Mouse (Mus musculus) forelimb bud, embryonic 11.5 days (tissue): Measurements from ENCODE around the gene Sfxn5.

ENCODE experiments used
- DNase-seq: peaks from one replicate; pipeline ENCODE4 v3.0.0-alpha.2; 2012; ENCODE audit warnings: low read depth, low spot score

The Sfxn5 gene

DNA sequence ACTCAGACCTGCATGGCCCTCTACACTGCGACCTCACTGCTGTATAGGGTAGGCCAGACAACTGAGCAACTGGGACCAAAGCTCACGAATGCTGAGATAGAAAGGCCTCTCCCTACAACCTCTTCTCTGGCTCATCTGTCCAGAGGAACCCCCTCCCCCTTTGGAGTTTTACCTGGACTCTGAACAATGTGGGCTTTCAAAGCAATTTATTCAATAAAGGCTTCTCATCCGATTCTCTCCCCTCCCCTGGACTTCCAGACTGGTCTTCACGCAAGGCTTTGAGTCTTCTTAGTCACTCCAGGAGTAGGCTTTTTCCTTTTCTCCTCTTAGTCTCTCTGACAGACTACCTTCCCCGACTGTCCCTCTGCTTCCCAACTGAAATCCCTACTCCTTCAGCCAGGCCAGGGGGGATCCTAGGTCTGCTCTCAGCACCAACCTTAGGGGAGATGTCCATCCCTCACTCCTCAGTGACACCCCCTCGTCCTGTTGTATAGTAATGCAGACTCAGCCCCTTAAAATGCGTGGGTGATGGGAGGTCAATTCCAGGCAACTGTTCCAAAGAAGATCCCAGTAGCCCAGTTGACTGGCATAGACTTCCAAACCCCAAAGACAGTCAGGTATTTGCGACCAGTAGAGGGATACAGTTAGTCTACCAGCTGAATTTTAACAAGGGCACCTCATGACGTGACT lies 141.3 kb downstream of the Sfxn5 start:
- DNase-seq = no peak

DNA sequence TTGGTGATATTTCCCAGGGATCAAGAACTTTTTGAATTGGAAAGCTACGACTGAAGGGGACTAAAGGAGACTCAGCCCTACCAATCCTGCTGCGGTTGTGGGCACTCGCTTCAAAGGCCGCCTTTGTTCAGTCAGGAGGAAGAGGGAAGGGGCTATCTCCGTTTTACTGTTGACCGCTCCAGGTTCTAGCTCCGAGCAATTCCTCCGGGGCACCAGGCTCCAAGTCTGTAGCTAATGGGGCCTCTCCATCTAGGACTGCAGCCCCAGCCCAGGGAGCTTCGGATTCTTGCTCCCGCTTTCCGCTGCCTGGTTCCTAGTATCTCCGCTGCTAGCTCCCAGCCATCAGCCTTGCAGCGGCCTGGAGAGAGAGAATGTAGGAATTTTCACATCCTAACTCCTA lies 142.6 kb downstream of the Sfxn5 start:
- peak; percentile 44 for DNase-seq

DNA sequence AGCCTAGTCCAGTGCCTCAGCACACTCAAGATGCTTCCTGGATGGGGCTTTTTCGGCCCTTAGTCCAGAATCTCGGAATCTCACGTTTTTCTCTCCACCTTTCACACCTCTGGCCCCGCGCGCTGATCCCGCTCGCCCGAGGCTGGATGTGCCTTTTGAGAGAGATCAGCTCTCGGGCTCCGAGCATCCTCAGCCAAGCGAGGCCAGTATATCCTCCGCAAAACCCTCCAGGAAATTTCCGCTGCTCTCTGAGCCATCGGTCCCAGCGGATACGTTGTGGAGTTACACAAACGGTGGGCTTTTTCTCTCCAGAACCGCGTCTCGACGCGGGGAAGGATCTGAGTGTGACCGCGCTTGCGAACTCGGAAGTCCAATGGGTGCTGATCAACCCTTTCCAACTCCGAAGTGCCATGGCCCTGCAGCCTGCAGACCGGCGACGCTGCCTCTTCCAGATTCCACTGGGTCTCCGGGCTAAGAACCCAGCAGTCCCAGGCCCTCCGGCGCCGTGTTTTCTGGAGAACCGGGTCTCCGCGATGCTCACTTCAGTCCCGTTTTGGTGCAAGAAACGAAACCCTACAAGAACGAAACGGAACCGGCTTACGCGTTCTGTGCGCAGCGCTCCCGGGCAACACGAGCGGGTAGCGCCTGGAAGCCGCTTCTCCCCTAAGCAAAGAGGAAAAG lies 143.2 kb downstream of the Sfxn5 start:
- DNase-seq = peak; percentile 48

DNA sequence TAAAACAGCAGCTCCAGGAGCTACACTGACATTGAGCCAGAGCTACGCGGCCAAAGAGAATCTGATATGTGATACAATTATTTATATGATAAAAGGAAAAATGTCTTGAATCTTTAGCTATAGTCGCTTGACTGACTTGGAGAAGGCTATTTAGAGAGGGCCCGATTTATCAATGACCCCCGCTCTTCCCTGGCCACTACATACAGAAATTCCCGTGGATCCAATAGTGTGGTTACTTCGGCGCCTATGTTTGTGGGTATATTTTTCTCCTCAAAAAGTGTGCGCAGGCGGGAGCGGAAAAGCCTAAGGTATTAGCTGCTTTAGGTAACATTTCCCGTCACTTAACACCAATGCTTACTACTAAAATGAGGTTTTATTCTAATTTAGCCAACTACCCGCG lies 143.9 kb downstream of the Sfxn5 start:
- DNase-seq = no peak

DNA sequence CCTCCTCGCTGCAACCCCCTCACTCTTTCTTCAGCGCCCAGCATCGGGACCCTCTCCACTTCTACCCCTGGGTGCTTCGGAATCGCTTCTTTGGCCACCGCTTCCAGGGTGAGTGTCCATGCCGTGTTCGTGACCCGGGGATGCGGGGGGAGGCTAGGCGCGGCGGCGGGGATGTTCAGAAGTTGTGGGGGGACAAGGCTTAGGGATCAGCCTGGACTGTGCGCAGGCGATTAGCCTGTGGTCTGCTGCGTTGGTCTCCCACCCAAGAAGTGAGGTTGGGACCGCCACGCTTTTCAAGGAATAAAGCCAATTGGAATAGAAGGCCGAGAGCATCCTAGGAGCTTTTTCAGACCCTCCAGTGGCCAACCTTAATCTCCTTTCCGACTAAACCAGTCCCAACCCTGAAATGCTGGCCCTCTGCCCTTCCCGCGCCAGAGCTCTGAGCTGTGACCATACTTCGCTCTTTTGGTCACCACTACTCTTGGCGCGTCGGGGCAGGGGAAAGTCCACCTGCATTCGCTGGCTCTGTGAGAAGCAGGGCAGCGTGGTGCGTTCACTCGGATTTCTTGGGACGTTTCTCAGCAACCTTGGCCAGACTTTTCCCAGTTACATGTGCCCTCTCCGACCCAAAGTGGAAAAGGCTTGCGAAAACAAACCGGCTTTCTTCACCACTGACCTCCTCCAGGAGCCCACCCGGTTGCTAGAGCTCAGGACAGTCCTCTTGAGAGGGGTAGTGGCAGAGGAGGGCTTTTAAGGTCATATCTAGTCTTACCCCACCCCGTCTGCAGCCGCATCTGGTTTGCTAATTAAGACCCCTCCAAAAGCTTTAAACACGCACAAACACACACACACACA lies 144.7 kb downstream of the Sfxn5 start:
- no peak for DNase-seq

DNA sequence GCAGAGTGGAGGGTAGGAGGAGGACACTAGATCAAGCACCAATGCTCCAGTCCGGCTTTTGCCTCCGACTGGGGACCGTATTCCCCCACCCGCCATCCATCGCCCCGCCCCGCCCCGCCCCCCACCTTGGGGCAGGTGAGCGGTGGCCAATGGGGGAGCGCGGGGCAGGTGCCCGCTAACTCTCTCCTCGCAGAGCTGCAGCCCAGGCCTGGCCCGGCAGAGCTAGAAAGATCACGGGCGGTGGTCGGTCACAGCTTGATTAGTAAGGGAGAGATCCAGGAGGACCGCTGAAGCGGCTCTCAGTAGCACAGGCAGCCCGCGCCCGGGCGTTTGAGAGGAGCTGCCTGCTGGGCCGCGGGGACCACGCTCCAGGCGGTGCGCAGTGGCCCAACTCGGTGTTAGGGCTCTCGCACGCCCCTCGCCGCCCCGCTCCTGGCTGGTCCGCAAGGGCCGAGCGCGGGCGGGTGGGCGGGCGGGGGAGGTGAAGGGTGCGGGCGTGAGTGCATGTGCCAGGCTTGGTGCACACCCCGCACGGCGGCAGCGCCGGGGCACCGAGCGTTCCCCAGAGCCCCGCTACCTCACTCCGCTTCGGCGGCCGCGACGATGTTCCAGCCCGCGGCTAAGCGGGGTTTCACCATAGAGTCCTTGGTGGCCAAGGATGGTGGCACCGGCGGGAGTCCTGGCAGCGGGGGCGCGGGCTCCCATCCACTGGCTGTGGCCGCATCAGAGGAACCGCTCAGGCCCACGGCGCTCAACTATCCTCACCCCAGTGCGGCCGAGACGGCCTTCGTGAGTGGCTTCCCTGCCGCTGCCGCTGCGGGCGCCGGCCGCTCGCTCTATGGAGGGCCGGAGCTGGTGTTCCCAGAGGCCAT lies 145.6 kb downstream of the Sfxn5 start, which contains the start of gene Emx1:
Emx1 (plus strand) TSS at position 99 of the 872 bp plus-strand sequence.
- no peak for DNase-seq

DNA sequence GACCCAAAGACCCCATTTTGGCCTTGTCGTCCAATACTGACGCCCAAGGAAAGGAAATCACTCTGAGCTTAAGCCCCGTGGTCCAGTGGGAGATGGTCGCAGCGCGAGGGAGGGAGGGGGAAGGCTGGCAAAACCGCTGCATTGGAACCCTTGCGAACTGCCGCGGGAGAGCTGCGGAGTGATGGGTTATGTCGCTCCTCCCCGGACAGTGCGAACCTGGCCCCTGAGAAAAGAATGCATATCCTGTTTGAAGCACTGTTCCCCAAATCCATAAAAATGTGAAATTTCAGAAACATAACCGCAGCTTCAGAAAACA lies 146.5 kb downstream of the Sfxn5 start:
- no peak for DNase-seq

DNA sequence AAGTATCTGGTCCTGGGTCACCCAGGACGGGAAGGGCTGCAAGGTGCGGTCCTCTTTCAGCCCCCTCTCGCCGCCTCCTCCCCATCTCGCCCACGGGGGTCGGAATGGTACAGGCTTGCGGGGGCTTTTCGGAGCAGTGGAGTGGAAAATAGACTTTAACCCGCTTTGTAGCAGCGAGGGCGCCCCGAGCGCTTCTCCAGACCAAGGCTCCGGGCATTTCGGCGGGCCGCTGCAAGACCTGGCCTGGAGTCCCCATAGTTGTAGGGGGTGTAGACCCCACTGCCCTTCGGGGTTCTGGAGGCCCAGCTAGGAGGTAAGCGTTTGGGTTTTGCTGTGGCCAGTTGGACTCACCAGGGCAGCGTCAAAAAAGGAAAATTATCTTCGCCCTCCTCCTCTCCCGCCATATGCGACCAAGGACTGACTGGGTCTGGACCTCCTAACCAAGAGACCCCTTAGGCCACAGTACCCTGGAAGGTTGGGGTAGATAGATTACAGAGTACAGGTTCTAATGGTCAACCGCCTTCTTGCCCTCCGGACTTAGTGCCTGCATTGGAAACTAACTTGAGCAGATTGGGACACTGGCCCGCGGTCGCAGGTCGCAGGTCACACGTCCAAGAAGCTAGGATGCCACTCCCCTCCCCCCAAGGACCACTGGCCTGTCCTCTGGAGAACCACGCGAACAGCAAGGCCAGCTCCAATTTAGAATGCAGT lies 147.0 kb downstream of the Sfxn5 start:
- no peak for DNase-seq

DNA sequence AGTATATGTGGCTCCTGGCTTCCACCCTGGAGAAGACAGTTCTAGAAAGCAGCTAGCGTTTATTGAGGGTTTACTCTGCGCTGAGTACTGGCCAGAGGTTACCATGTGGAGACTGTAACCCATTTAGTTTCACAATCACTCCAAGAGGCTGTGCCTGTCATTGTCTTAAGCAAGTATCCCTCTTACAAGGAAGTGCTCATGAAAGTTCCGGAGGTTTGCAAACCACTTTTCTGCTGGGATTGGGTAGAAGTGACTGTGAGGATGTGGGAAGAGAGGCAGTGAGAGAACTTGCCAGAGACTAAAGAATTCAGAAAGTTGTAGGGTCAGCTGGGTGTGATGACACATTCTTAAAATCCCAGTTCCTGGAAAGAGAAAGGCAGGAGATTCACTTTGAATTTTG lies 149.3 kb downstream of the Sfxn5 start:
- no peak for DNase-seq

DNA sequence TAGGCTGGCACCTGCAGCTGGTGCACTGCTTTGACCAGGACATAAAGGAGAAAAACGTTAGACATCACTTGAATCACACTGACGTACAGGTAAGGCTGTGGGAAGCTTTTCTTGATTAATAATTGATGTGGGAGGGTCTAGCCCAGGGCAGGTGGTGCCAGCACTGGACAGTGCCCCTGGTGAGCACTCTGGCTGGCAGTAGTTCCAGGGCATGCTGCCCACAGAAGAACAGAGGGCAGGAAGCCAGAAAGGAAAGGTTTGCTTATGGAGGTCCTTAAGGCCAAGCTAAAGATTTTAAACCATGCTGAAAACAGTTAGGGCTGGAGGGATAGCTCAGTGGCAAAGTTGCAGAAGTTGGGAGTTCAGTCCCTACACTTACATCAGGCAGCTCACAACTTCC lies 153.2 kb downstream of the Sfxn5 start:
- no peak for DNase-seq

DNA sequence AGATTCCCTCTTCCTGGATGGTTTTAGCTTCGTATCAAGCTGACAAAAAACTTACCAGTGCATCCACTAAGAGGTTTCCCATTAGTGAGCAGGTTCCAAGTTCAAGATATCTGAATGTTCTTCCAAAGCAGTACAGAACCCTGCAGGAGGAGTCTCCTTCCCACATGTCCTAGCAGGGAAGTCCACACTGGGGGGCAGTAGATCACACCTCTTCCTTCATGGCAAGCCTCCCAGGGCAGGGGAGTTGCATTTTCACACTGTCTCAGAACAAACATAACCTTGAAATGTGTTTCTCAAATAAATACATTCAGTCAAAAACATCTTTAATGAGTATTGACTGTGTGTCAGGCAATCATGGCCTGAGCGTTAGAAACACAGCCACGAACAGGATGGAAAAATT lies 153.7 kb downstream of the Sfxn5 start:
- DNase-seq = no peak

DNA sequence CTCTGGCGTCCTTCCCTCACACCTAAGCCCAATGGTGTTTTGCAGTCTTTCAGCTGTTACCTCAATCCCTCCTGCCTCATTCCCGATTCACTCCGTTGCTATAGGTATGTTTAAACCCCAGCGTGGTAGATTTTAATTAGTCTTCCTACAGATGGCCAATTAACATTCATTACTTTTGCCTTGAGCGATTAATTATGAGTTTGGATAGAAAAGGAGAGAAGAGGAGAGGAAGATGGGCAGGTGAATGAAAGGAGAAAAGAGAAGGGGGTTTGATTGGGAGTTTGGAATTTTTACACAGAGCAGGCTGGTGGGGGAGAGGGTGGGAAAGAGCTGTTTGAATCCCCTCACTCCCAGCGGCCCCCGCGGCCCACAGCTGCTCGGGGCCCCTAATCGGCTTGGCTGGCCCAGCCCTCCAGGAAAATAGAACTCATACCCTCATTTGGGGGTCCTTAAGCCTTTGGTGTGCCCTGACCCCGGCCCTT lies 167.7 kb downstream of the Sfxn5 start:
- no peak for DNase-seq
